Mouse (Mus musculus): ENCODE measurements around the gene Olfr305.
"Not testable (repeated sequence)": the region's sequence is repeated elsewhere in the genome, so short reads cannot be mapped to it uniquely, and the experiment has no call there.

Olfr305 gene

DNA sequence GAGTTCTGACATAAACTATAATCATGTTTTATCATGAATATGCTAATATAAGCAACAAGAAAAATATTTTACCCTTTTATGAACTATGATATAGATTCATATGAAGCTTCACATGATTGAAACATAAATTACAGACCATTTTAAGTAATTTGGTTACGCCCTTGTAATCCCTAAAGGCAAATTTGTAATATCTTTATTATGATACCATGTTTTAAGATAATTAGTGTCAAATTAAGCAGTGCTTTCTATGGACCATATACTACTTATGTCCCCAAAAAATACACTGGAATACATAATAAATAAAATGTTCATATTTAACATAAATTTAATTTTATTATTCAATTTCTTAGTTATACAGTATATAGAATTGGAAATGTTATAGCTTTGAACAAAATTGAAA, at the start of gene Olfr305:
Gene Olfr305 (minus strand): TSS at position 101 of the 400 bp plus-strand sequence.
- no peak for DNase-seq (ENCODE audit: low read depth, low spot score)

DNA sequence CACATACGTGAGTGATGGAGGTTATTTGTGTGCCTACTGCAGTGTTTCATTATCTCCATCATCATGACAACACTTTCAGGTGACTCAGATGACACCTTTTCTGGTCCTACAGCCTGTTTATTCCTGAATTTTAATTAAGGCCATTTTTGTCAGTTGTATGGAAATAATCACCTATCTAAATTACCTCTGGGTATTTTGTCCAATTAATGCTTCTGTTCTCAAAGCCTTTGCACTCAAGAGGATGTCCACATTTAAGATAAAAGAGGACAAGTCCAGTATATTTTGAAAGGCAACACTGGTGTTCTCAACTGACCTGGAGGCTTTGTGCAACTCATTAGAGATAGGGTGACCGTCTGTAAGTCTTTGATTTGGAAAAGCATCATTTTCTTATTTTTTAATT, 36.8 kb upstream of the Olfr305 start, which contains the start of gene Olfr301:
Gene Olfr301 (plus strand): TSS at position 301 of the 400 bp plus-strand sequence.
- DNase-seq (ENCODE audit: low read depth, low spot score) = no peak

DNA sequence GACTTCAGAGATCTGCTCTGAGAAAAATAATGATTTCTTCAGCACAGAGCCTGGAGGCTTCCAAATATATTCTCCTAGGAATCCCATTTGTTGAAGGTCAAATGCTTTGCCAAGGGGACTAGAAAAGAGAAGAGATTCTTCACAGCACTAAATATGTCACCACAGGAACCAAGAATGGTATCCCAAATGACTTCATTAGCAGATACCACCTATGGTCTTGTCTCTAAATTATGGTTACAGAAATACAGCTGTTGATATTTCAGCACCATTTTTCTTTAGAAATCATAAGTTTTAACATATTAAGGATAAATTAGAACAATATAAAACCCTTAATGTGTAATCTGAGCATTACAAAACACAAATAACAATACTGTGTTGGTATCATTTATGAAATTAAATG, 31.0 kb upstream of the Olfr305 start, which contains the start of gene Olfr303:
Gene Olfr303 (minus strand): TSS at position 101 of the 400 bp plus-strand sequence.
- no peak for DNase-seq (ENCODE audit: low read depth, low spot score)

DNA sequence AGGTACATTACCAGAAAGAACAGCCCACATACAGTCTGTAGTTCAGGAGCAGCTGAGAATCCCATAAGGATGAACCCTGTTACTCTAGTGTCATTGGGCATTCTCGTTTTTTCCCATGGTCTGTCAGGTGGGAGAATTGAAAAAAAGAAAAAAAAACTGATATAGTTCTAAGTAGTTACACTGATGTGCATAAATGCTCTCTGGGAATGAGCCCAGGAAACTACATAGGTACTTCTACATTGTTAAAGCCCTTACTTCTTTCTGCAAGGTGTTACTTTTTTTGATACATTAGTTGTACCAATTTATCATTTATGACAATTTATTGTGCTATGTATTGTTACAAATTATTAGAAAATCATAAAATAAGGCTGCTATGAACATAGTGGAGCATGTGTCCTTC, 19.8 kb upstream of the Olfr305 start, which contains the start of gene Olfr304:
Gene Olfr304 (minus strand): TSS at position 101 of the 400 bp plus-strand sequence.
- DNase-seq (ENCODE audit: low read depth, low spot score) = no peak

DNA sequence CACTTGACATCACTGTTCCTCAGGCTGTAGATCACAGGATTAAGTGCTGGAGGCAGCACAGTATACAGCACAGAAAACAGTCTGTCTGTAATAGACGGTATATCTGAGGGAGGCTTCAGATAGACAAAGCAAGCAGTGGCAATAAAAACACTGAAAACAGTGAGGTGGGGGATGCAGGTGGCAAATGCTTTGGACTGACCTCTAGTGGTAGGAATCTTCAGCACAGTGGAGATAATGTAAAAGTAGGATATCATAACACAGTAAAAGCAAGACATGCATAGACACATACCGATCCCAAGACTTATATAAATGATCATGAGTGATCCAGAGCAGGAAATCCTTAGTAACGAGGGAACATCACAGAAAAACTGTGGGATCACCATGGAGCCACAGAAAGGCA, 19.0 kb upstream of the Olfr305 start:
- peak; percentile 1 for DNase-seq (ENCODE audit: low read depth, low spot score)

DNA sequence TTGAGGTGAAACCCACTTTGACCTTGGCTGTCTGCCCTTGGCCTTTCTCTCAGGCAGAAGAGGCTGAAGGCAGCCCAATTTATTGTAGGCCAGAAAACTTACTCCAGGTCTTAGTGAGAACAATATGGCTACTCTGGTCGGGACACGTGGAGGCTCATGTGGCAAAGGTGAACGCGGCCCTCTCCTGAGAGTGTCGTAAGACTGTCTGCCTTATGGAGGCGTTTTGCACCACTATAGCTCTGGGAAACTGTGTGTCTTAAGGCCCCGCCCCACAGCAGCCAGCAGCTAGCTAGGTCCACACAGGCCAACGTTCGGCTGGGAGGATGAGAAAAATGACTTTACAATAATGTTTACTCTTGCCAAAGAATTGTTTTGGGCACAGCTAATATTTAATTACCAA, 20.4 kb downstream of the Olfr305 start:
- DNase-seq (ENCODE audit: low read depth, low spot score) = not testable (repeated sequence)

DNA sequence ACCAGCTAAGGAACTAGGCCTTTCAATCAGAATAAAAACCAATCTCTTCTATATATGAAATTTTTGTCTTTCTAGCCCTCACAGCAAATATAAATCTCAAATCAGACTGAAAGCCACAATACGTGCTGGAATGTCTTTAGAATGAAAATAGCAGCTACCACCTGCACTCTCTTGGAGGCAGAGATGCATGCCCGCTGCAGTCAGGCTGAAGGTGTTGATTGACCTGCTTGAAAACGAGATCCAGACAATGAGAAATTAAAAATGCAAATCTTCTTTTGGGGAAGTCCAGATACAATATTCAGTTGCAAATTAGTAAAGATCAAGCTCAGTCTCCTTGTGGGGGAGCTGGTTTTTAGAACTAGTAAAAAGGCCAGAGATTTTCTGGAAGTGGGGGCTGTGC, 22.5 kb downstream of the Olfr305 start:
- DNase-seq (ENCODE audit: low read depth, low spot score) = no peak

DNA sequence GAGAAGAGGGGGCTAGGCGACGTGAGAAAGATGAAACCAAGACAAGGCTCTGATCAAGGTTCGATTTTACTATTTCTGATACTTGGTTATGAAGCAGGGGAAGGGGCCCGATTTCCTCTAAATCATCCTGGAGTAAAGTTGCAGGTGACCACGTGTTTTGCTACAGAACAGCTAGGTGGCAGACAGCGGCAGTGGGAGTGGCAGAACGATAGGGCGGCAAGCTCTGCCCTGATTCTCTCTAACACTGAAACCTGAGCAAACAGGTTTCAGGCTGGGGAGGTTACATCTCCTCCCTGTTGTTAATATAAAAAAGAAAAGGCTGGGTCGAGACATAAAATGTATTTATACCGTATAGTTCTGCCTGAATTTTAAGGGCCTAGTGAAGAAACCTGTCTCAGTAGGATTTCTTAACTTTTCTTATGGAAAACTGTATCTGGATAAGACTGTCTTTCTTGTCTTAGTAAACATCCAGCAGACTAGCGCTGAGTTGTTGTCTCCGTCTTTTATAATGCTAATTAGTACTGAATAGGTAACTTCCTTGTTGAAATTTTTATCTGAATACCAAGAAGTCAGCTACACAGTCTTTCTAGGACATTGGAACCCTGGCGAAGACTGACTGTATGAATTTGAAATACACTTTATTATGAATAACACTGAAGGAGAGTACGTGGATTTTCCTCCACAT, 23.7 kb downstream of the Olfr305 start:
- no peak for DNase-seq (ENCODE audit: low read depth, low spot score)

DNA sequence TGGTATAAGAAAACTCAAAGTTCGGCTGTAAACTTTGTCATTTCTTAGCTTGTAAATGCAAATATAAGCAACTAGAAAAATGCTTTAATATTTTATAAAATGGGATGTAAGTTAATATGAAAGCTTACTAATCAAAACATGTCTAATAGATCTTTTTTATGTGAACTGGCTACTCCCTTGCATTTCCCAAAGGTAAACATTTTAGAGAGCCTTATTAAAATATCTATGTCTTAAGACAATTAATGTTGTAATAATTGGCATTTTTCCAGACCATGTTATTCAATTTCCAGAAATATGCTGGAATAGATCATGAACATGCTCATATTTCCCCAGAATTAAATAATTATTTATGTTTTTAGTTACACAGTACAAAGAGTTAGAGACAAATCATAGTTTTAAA, 29.2 kb downstream of the Olfr305 start, which contains the start of gene Olfr307:
Gene Olfr307 (minus strand): TSS at position 101 of the 400 bp plus-strand sequence.
- DNase-seq (ENCODE audit: low read depth, low spot score) = no peak

DNA sequence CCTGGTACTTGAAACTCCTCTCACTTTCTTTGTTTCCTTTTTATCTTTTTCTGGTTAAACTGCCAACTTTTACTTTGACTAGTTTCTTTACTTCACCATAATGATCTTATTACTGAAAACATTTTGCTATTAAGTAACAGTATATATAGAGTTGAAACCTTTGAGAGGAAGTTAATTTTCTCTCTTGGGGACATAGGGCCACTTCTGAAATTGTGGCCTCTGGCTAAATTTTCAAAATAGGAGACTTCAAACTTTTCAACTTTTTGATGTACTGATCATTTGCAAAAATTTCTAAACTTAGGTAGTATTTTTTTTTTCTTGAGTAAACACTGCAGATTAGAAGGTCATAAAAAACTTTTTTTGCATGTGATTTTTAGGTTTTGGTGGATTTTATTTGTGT, 41.2 kb downstream of the Olfr305 start, which contains the start of gene Olfr308:
Gene Olfr308 (minus strand): TSS at position 101 of the 400 bp plus-strand sequence.
- DNase-seq (ENCODE audit: low read depth, low spot score) = no peak

DNA sequence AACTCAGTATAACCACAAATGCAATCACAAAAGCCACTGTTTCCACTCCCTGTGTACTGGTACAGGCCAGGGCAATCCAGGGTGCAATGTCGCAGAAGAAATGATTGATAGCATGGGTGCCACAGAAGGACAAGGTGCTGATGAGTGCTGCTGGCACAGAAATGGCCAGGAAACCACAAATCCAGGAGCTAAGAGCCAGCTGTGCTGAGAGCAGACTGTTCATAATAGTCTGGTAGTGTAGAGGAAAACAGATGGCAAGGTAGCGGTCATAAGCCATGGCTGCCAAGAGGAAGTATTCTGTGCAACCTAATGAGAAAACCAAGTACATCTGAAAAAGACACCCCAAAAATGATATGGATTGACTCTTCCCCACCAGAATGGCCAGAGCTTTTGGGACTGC, 45.4 kb downstream of the Olfr305 start:
- DNase-seq (ENCODE audit: low read depth, low spot score) = no peak

DNA sequence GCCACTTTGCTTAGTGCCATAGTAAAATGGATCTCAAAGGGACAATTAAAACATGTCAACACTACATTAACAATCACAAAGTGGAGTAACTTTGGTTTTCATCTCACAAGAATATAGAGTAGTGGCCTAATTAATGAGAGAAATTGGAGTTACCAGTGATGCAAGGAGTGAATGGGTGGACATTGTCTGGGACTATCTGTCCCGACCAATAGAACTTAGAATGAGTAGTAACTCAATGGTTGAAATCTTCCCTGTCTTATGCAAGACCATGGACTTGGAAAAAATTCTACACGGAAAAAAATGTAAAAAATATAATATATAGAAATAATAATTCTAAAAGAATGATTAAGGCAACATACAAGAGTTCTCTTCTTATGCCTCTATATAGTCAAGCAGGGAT, 53.1 kb downstream of the Olfr305 start, which contains the start of gene Olfr309:
Gene Olfr309 (minus strand): TSS at position 101 of the 400 bp plus-strand sequence.
- no peak for DNase-seq (ENCODE audit: low read depth, low spot score)

All from embryo, embryonic 11.5 days (tissue).